Mouse (Mus musculus) lung, embryonic 16.5 days (tissue): Measurements from ENCODE around the gene Vmn1r151. TPM values are rescaled to one million over a fixed set of nuclear protein-coding genes. Genes with fewer than 3 reads are reported as not detected.
"Not testable (repeated sequence)": the region's sequence is repeated elsewhere in the genome, so short reads cannot be mapped to it uniquely, and the experiment has no call there.

Experiments used
- ATAC-seq: fragments of 200-750 bp; cut with Nextera tagmentation; 2 replicates; pipeline ENCODE4 v1.8.0; 2017; ENCODE audit warnings: low read depth, mild to moderate bottlenecking, moderate library complexity
- H3K27ac ChIP-seq: fragments of 300-500 bp; sonication (generic); 2 replicates; pipeline ENCODE4 v1.5.1; 2014; ENCODE audit warnings: mild to moderate bottlenecking, control low read depth, low read length
- H3K27me3 ChIP-seq: fragments of 300-500 bp; sonication (generic); 2 replicates; pipeline ENCODE4 v1.6.1; 2014; ENCODE audit warnings: low read depth, low read length, mixed read lengths; ENCODE audit not compliant: control insufficient read depth, insufficient read depth
- H3K36me3 ChIP-seq: fragments of 300-500 bp; sonication (generic); 2 replicates; pipeline ENCODE4 v1.6.1; 2014; ENCODE audit warnings: low read length; ENCODE audit not compliant: control insufficient read depth, insufficient read depth
- H3K4me1 ChIP-seq: fragments of 300-500 bp; sonication (generic); replicated peaks from 2 replicates; pipeline ENCODE4 v1.6.1; 2014; ENCODE audit warnings: low read length, mixed read lengths; ENCODE audit not compliant: control insufficient read depth, insufficient read depth
- H3K4me2 ChIP-seq: fragments of 300-500 bp; sonication (generic); 2 replicates; pipeline ENCODE4 v1.6.1; 2014; ENCODE audit warnings: low read depth, low read length, control low read depth
- H3K4me3 ChIP-seq: fragments of 300-500 bp; sonication (generic); 2 replicates; pipeline ENCODE4 v1.5.1; 2014; ENCODE audit warnings: mild to moderate bottlenecking, low read length, control low read depth
- H3K9ac ChIP-seq: fragments of 300-500 bp; sonication (generic); 2 replicates; pipeline ENCODE4 v1.6.1; 2014; ENCODE audit warnings: low read length, control low read depth
- H3K9me3 ChIP-seq: fragments of 300-500 bp; sonication (generic); 2 replicates; pipeline ENCODE4 v1.6.1; 2016; ENCODE audit warnings: low read length; ENCODE audit not compliant: control insufficient read depth
- WGBS: fragments of 180-500 bp; shearing (Covaris S2); extraction: QIAGEN DNeasy Blood & Tissue Kit; methylation state at CpG from one replicate; pipeline ENCODE4 v1.1.7; 2014; 5-methylcytosine and 5-hydroxymethylcytosine counted together
- polyA plus RNA-seq: library from polyadenylated mRNA; unstranded; fragments of >200 nt; fragmentation: Nextera tagmentation; extraction: Ambion mirVana; gene quantifications from 2 replicates; pipeline ENCODE4 v1.2.1, GENCODE M21; 2015

Vmn1r151 gene
- not detected in 2 replicates for polyA plus RNA-seq

- H3K9me3 ChIP-seq, H3K36me3 ChIP-seq, H3K9ac ChIP-seq, H3K27me3 ChIP-seq, H3K27ac ChIP-seq, ATAC-seq, H3K4me1 ChIP-seq, H3K4me3 ChIP-seq, H3K4me2 ChIP-seq: not testable (repeated sequence)
- 32% methylated on average over 1 of the region's 3 CpGs for WGBS
Observed at GRCm38 (mm10) chr7:22499578-22499977, at the start of gene Vmn1r151. Vmn1r151 (minus strand) TSS chr7:22499678.

DNA sequence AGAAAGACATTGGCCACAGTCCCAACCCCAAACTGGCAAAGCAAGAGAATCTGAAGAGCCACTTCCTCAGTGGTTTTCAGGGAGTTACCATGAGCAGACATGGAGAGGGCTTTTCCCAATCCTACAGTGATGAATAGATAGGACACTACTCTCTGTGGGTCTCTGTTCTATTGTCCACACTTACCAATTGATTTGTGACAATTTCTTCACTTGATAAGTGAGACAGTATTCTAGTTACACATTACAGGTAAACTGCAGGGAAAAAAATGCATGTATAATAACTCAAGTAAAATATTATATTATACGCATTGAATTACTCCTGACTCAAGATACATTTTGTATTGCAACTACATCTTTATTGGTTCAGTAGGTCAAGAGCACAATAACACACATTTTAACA is 35.3 kb upstream of the Vmn1r151 start, which contains the start of gene Gm8677:
Gene Gm8677, minus strand, starts transcription at position 101 of the 400 bp plus-strand sequence.
- H3K36me3 ChIP-seq, H3K4me2 ChIP-seq, H3K27me3 ChIP-seq, ATAC-seq, H3K9ac ChIP-seq, H3K9me3 ChIP-seq, H3K4me3 ChIP-seq, H3K27ac ChIP-seq, H3K4me1 ChIP-seq: not testable (repeated sequence)
- no CpG with 5 or more reads among the region's 1 CpGs for WGBS

GRCm38 (mm10) chr7:22522667-22523066 is 23.2 kb upstream of the Vmn1r151 start, which contains the start of gene Vmn1r152:
Vmn1r152 (plus strand) TSS chr7:22522967.
- not testable (repeated sequence) for H3K27ac ChIP-seq, H3K9me3 ChIP-seq, H3K36me3 ChIP-seq, H3K4me2 ChIP-seq, H3K27me3 ChIP-seq, H3K4me3 ChIP-seq, H3K4me1 ChIP-seq, ATAC-seq, H3K9ac ChIP-seq
- WGBS: no CpG with 5 or more reads among the region's 3 CpGs

- ATAC-seq, H3K9me3 ChIP-seq, H3K27me3 ChIP-seq, H3K4me2 ChIP-seq, H3K9ac ChIP-seq, H3K4me3 ChIP-seq, H3K27ac ChIP-seq, H3K4me1 ChIP-seq, H3K36me3 ChIP-seq: not testable (repeated sequence)
- no CpG with 5 or more reads among the region's 5 CpGs for WGBS
Observed at GRCm38 (mm10) chr7:22463975-22464374, 35.5 kb downstream of the Vmn1r151 start, which contains the start of gene Gm10665. Gm10665 (minus strand) TSS chr7:22464075.

Other genes starting within 250 kb of the Vmn1r151 start
- gene Gm4187, start 170.0 kb downstream of the Vmn1r151 start, polyA plus RNA-seq: not detected in 2 replicates
- gene Gm8660, start 128.6 kb downstream of the Vmn1r151 start, polyA plus RNA-seq: not detected in 2 replicates
- not detected in 2 replicates for gene Vmn1r148, start 86.1 kb downstream of the Vmn1r151 start, polyA plus RNA-seq
- gene Vmn1r149, start 61.4 kb downstream of the Vmn1r151 start, polyA plus RNA-seq: not detected in 2 replicates
- gene Gm10665, start 35.6 kb downstream of the Vmn1r151 start, polyA plus RNA-seq: not detected in 2 replicates
- gene Vmn1r152, start 23.3 kb upstream of the Vmn1r151 start, polyA plus RNA-seq: not detected in 2 replicates
- gene Gm8677, start 35.2 kb upstream of the Vmn1r151 start, polyA plus RNA-seq: not detected in 2 replicates
- gene Gm4201, start 65.7 kb upstream of the Vmn1r151 start, polyA plus RNA-seq: not detected in 2 replicates
- gene Gm4565, start 88.4 kb upstream of the Vmn1r151 start, polyA plus RNA-seq: not detected in 2 replicates
- gene Vmn1r155, start 158.3 kb upstream of the Vmn1r151 start, polyA plus RNA-seq: not detected in 2 replicates
- not detected in 2 replicates for gene Gm8693, start 192.6 kb upstream of the Vmn1r151 start, polyA plus RNA-seq
- gene Gm4567, start 220.0 kb upstream of the Vmn1r151 start, polyA plus RNA-seq: not detected in 2 replicates